Mouse (Mus musculus) embryonic facial prominence, embryonic 12.5 days (tissue): ENCODE measurements around the gene Nrxn1. TPM values are rescaled to one million over a fixed set of nuclear protein-coding genes. Genes with fewer than 3 reads are reported as not detected.

ENCODE experiments used
- ATAC-seq: fragments of 200-750 bp; cut with Nextera tagmentation; 2 replicates; pipeline ENCODE4 v1.8.0; 2017; ENCODE audit not compliant: insufficient number of reproducible peaks, insufficient read depth, low FRiP score, low TSS enrichment
- H3K27ac ChIP-seq: fragments of 300-500 bp; sonication (generic); 2 replicates; pipeline ENCODE4 v1.5.1; 2016; ENCODE audit warnings: mild to moderate bottlenecking
- H3K27me3 ChIP-seq: fragments of 300-500 bp; sonication (generic); 2 replicates; pipeline ENCODE4 v1.6.1; 2016; ENCODE audit warnings: mild to moderate bottlenecking, moderate library complexity
- H3K36me3 ChIP-seq: fragments of 300-500 bp; sonication (generic); 2 replicates; pipeline ENCODE4 v1.6.1; 2016; ENCODE audit warnings: mild to moderate bottlenecking
- H3K4me1 ChIP-seq: fragments of 300-500 bp; sonication (generic); 2 replicates; pipeline ENCODE4 v1.6.1; 2016
- H3K4me2 ChIP-seq: fragments of 300-500 bp; sonication (generic); replicated peaks from 2 replicates; pipeline ENCODE4 v1.6.1; 2016; ENCODE audit warnings: mild to moderate bottlenecking, moderate library complexity
- H3K4me3 ChIP-seq: fragments of 300-500 bp; sonication (generic); 2 replicates; pipeline ENCODE4 v1.5.1; 2016; ENCODE audit warnings: mild to moderate bottlenecking
- H3K9ac ChIP-seq: fragments of 300-500 bp; sonication (generic); 2 replicates; pipeline ENCODE4 v1.6.1; 2016; ENCODE audit warnings: mild to moderate bottlenecking, moderate library complexity
- H3K9me3 ChIP-seq: fragments of 300-500 bp; sonication (generic); 2 replicates; pipeline ENCODE4 v1.6.1; 2016; ENCODE audit warnings: mild to moderate bottlenecking, moderate library complexity
- WGBS: fragments of 180-500 bp; shearing (Covaris S2); methylation state at CpG from one replicate; pipeline ENCODE4 v1.1.7; 2016; 5-methylcytosine and 5-hydroxymethylcytosine counted together
- polyA plus RNA-seq: library from polyadenylated mRNA; unstranded; fragments of >200 nt; fragmentation: Nextera tagmentation; extraction: Ambion mirVana; gene quantifications from 2 replicates; pipeline ENCODE4 v1.2.1, GENCODE M21; 2016

Nrxn1 gene
- polyA plus RNA-seq, 1 experiment from 2014 or later = 11.6 TPM

DNA sequence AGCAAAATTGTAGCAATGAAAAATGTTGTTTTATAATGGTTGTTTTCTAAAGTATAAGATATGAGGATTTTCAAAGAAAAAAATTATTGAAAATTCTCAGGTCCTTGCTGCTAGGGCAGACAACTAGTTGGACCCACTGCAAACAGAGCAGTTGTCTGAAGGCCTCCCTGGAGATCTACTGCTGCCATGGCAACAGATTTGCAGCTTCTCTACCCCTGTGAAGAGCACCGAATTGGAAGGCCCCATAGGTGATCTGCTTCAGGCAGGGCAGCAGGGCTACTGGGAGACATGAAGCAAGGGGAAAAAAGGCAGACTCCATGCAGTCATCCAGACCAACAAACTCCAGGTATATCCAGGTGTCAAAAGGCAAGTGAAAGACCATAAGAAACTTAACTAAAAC is 896.1 kb downstream of the Nrxn1 start:
- H3K4me1 ChIP-seq = no peaks in the 10 kb centered on the region
- no peak overlapping the region for H3K4me3 ChIP-seq
- WGBS = 13% methylated on average over 1 of the region's 1 CpGs
- H3K27ac ChIP-seq = no peak overlapping the region
- no peaks in the 10 kb centered on the region for H3K36me3 ChIP-seq
- no peak overlapping the region for H3K4me2 ChIP-seq
- H3K9ac ChIP-seq = no peak overlapping the region
- H3K9me3 ChIP-seq = no peaks in the 10 kb centered on the region
- no peaks in the 10 kb centered on the region for H3K27me3 ChIP-seq
- no peak for ATAC-seq

GRCm38 (mm10) chr17:90141602-90142001 is 951.3 kb downstream of the Nrxn1 start:
- no peaks in the 10 kb centered on the region for H3K27me3 ChIP-seq
- no peak overlapping the region for H3K27ac ChIP-seq
- 50% methylated on average over 4 of the region's 4 CpGs for WGBS
- H3K36me3 ChIP-seq = no peaks in the 10 kb centered on the region
- ATAC-seq = no peak
- no peak overlapping the region for H3K9ac ChIP-seq
- H3K4me2 ChIP-seq = no peak overlapping the region
- no peak overlapping the region for H3K4me3 ChIP-seq
- H3K4me1 ChIP-seq = no peaks in the 10 kb centered on the region
- no peaks in the 10 kb centered on the region for H3K9me3 ChIP-seq

DNA sequence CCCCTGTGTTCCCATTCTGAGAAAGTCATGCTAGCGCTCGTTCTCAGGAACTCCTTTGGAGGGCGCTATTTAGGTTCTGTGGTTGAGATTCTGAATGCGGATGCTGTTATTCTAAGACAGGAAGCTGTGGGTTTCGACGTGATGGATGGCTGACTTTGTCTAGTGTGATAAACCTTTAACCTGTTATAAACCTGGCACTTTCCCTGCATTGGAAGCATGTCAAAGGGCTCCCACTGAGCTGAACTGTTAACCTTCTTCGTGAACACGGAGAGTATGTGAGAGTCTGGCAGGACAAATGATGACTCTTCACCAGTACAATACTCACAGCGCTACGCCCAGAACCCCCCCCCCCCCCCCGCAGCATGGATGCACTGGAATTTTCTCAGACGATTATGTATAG is 962.0 kb downstream of the Nrxn1 start:
- Histone ChIP-seq H3K27ac (no peak overlapping the region), H3K27me3 (no peaks in the 10 kb centered on the region), H3K9ac (no peak overlapping the region), H3K4me2 (no peak overlapping the region), H3K4me3 (no peak overlapping the region), H3K4me1 (no peaks in the 10 kb centered on the region), H3K36me3 (no peaks in the 10 kb centered on the region), H3K9me3 (no peaks in the 10 kb centered on the region)
- ATAC-seq = no peak
- WGBS = 73% methylated on average over 12 of the region's 12 CpGs

DNA sequence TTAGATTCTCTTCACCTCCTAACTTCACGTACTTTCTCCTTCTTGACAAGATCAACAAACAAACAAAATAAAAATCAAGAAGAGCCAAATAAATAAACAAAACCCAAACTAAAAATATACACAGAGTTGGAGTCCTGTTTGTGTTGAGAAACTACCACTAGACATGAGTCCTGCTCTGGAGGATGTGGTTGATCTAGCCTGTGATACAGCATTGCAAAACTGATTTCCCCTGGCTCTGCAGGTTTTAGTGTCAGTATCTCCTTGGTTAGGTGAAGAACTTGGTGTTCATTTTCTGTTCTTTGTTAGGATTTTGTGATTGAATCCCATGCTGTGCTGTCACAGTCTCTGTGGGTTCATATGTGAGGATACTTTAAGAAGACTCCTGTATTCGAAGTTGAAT is 963.7 kb downstream of the Nrxn1 start:
- Histone ChIP-seq H3K4me3 (no peak overlapping the region), H3K4me1 (no peaks in the 10 kb centered on the region), H3K36me3 (no peaks in the 10 kb centered on the region), H3K27ac (no peak overlapping the region), H3K9ac (no peak overlapping the region), H3K27me3 (no peaks in the 10 kb centered on the region), H3K9me3 (no peaks in the 10 kb centered on the region), H3K4me2 (no peak overlapping the region)
- no peak for ATAC-seq
- 72% methylated on average over 2 of the region's 2 CpGs for WGBS

DNA sequence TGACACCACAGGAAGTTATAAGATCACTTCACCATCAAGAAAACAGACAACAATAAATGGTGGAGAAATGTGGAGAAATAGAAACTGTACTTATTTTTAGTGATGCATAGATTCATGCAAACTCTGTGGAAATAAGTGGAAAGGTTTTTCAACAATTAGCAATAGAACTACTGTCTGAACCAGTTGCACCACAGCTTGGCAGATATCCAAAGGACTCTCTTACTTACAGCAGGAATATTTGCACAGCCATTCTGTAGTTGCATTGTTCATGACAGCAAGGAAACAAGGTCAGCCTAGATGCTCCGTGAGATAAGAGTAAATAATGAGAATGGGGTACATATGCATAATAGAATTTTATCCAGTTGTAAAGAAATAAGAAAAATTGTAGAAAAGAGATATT is 965.3 kb downstream of the Nrxn1 start:
- no peak overlapping the region for H3K4me3 ChIP-seq
- no peaks in the 10 kb centered on the region for H3K36me3 ChIP-seq
- H3K9me3 ChIP-seq = no peaks in the 10 kb centered on the region
- no peaks in the 10 kb centered on the region for H3K4me1 ChIP-seq
- no peak for ATAC-seq
- no peaks in the 10 kb centered on the region for H3K27me3 ChIP-seq
- no peak overlapping the region for H3K27ac ChIP-seq
- no peak overlapping the region for H3K9ac ChIP-seq
- H3K4me2 ChIP-seq = no peak overlapping the region
- WGBS = 74% methylated on average over 1 of the region's 1 CpGs

- Histone ChIP-seq H3K9ac (no peak overlapping the region), H3K36me3 (no peaks in the 10 kb centered on the region), H3K9me3 (no peaks in the 10 kb centered on the region), H3K27me3 (no peaks in the 10 kb centered on the region), H3K4me1 (no peaks in the 10 kb centered on the region), H3K4me2 (no peak overlapping the region), H3K27ac (no peak overlapping the region), H3K4me3 (no peak overlapping the region)
- WGBS = 85% methylated on average over 5 of the region's 5 CpGs
- ATAC-seq = no peak
These were observed 969.9 kb downstream of the Nrxn1 start for GRCm38 (mm10) chr17:90122796-90123481.

DNA sequence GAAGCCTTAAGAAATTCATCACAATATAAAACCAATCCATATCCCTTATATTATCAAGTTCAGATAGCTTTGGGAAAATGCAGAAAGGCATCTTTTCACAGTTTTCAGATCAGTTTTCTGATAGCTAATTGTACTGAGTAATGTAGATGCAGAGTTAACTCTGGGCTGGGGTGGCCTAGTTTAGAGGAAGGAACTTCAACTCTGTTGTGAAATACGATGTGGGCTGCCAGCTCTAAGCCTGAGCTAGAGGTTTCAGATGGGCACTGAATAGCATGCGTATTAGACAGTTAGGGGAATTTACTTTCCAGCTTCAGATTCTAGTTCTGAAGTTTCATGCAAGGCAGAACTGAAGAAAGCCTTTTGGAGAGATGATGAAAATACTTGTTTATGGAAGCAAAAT is 976.6 kb downstream of the Nrxn1 start:
- WGBS = 80% methylated on average over 2 of the region's 2 CpGs
- Histone ChIP-seq H3K9me3 (no peaks in the 10 kb centered on the region), H3K27ac (no peak overlapping the region), H3K4me1 (no peaks in the 10 kb centered on the region), H3K4me3 (no peak overlapping the region), H3K9ac (no peak overlapping the region), H3K27me3 (no peaks in the 10 kb centered on the region), H3K36me3 (no peaks in the 10 kb centered on the region), H3K4me2 (no peak overlapping the region)
- no peak for ATAC-seq

- H3K4me2 ChIP-seq = no peak overlapping the region
- H3K4me1 ChIP-seq = no peaks in the 10 kb centered on the region
- H3K9ac ChIP-seq = no peak overlapping the region
- H3K9me3 ChIP-seq = no peaks in the 10 kb centered on the region
- no peak for ATAC-seq
- H3K4me3 ChIP-seq = no peak overlapping the region
- H3K27me3 ChIP-seq = no peaks in the 10 kb centered on the region
- H3K27ac ChIP-seq = no peak overlapping the region
- 81% methylated on average over 3 of the region's 3 CpGs for WGBS
- no peaks in the 10 kb centered on the region for H3K36me3 ChIP-seq
These were observed 997.9 kb downstream of the Nrxn1 start for GRCm38 (mm10) chr17:90094999-90095398.

GRCm38 (mm10) chr17:90088314-90088650 is 1004.6 kb downstream of the Nrxn1 start:
- WGBS = 1% methylated on average over 12 of the region's 12 CpGs
- H3K9ac ChIP-seq = no peak overlapping the region
- H3K4me3 ChIP-seq = peak overlapping the region; percentile 34
- no peaks in the 10 kb centered on the region for H3K4me1 ChIP-seq
- H3K4me2 ChIP-seq = peak overlapping the region; percentile 54
- ATAC-seq = peak; percentile 95
- no peak overlapping the region for H3K27ac ChIP-seq
- H3K27me3 ChIP-seq = no peaks in the 10 kb centered on the region
- H3K9me3 ChIP-seq = no peaks in the 10 kb centered on the region
- H3K36me3 ChIP-seq = no peaks in the 10 kb centered on the region

DNA sequence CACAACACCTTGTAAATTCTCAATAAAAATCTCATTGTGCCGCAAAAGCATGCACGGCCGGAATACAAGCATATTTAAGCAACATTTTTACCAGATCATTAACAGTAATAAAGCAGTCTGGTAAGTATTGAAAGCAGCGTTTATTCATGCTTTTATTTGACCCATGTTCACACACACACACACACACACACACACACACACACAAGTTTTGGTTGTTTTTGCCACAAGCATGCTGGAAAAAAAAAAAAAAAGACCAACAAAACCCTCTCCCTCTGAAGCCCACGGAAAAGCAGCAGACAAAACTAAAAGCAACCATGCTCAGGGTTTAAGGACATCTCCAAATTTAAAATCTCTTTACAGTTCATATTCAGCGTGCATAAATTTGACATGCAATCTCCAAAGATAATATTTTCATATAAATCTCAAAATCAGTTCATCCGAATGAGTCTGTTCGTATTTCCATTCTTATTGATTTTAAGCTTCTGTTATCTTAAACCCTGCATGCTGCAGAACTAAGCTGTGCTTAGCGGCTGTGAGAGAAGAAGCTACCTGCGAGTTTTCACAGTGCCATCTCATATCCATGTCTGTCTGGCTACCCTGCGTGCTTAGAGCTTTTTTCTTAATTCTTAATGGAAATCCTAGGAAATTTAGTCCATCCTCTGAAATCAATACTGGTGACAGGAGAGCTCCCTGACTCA is 1005.1 kb downstream of the Nrxn1 start:
- Histone ChIP-seq H3K27me3 (no peaks in the 10 kb centered on the region), H3K9ac (no peak overlapping the region), H3K4me2 (peak overlapping the region; percentile 54), H3K36me3 (no peaks in the 10 kb centered on the region), H3K4me1 (no peaks in the 10 kb centered on the region), H3K27ac (no peak overlapping the region), H3K4me3 (peak overlapping the region; percentile 34), H3K9me3 (no peaks in the 10 kb centered on the region)
- ATAC-seq = peak; percentile 38; the same call in 1 of the 2 replicates
- WGBS = 63% methylated on average over 11 of the region's 11 CpGs

DNA sequence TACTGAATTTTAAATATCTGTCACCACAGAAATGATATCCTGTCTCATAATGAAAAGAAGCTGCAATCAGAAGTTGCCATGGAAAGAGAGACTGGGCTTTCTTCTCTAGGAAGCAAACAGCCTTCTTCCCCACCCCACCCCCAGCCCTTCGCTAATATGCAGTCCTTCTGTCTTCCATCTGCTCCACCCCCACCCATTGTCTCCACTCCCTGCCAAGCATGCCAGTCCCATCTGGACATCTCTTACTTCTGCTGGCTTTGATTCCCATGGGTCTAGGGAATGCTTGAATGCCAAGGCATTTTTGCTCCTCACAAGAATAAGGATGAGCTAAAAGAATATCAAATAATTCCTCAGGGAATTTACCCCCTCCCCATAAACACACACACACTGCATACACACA is 1006.0 kb downstream of the Nrxn1 start:
- no peak overlapping the region for H3K27ac ChIP-seq
- no peaks in the 10 kb centered on the region for H3K9me3 ChIP-seq
- ATAC-seq = no peak
- no peak overlapping the region for H3K9ac ChIP-seq
- no peak overlapping the region for H3K4me2 ChIP-seq
- no peaks in the 10 kb centered on the region for H3K4me1 ChIP-seq
- no peaks in the 10 kb centered on the region for H3K27me3 ChIP-seq
- no peak overlapping the region for H3K4me3 ChIP-seq
- WGBS = 41% methylated on average over 1 of the region's 1 CpGs
- no peaks in the 10 kb centered on the region for H3K36me3 ChIP-seq

GRCm38 (mm10) chr17:90079003-90079402 is 1013.9 kb downstream of the Nrxn1 start:
- Histone ChIP-seq H3K4me3 (no peak overlapping the region), H3K27me3 (no peaks in the 10 kb centered on the region), H3K36me3 (no peaks in the 10 kb centered on the region), H3K9ac (no peak overlapping the region), H3K9me3 (no peaks in the 10 kb centered on the region), H3K4me2 (no peak overlapping the region), H3K27ac (no peak overlapping the region), H3K4me1 (no peaks in the 10 kb centered on the region)
- no peak for ATAC-seq
- 61% methylated on average over 6 of the region's 6 CpGs for WGBS
